Mouse (Mus musculus) forebrain, embryonic 11.5 days (tissue): ENCODE results near the gene Maml3. TPM values are rescaled to one million over a fixed set of nuclear protein-coding genes. Genes with fewer than 3 reads are reported as not detected.
A peak's percentile ranks its signal among the peaks of the same experiment; 100 is the strongest.

Source experiments
- ATAC-seq: fragments of 200-750 bp; cut with Nextera tagmentation; replicated peaks from 2 replicates; pipeline ENCODE4 v1.8.0; 2017; ENCODE audit warnings: moderate TSS enrichment; ENCODE audit not compliant: low FRiP score
- DNase-seq: peaks from one replicate; pipeline ENCODE4 v3.0.0-alpha.2; 2017; ENCODE audit warnings: low spot score
- H3K27ac ChIP-seq: fragments of 300-500 bp; sonication (generic); 2 replicates; pipeline ENCODE4 v1.5.1; 2014; ENCODE audit warnings: low read depth, low read length
- H3K27me3 ChIP-seq: fragments of 300-500 bp; sonication (generic); 2 replicates; pipeline ENCODE4 v1.6.1; 2014; ENCODE audit warnings: mild to moderate bottlenecking, low read length, mixed read lengths; ENCODE audit not compliant: control insufficient read depth, insufficient read depth
- H3K36me3 ChIP-seq: fragments of 300-500 bp; sonication (generic); 2 replicates; pipeline ENCODE4 v1.6.1; 2014; ENCODE audit warnings: mild to moderate bottlenecking, low read length, moderate library complexity, mixed read lengths; ENCODE audit not compliant: control insufficient read depth, insufficient read depth
- H3K4me1 ChIP-seq: fragments of 300-500 bp; sonication (generic); replicated peaks from 2 replicates; pipeline ENCODE4 v1.6.1; 2014; ENCODE audit warnings: low read length, mixed read lengths; ENCODE audit not compliant: control insufficient read depth, insufficient read depth
- H3K4me2 ChIP-seq: fragments of 300-500 bp; sonication (generic); 2 replicates; pipeline ENCODE4 v1.6.1; 2014; ENCODE audit warnings: low read depth, mild to moderate bottlenecking, low read length, moderate library complexity, mixed read lengths; ENCODE audit not compliant: severe bottlenecking
- H3K4me3 ChIP-seq: fragments of 300-500 bp; sonication (generic); 2 replicates; pipeline ENCODE4 v1.5.1; 2014; ENCODE audit warnings: low read depth, low read length
- H3K9ac ChIP-seq: fragments of 300-500 bp; sonication (generic); 2 replicates; pipeline ENCODE4 v1.6.1; 2014; ENCODE audit warnings: low read length
- H3K9me3 ChIP-seq: fragments of 300-500 bp; sonication (generic); 2 replicates; pipeline ENCODE4 v1.6.1; 2016; ENCODE audit warnings: low read length, mixed read lengths; ENCODE audit not compliant: control insufficient read depth
- WGBS: fragments of 180-500 bp; shearing (Covaris S2); extraction: QIAGEN DNeasy Blood & Tissue Kit; methylation state at CpG from one replicate; pipeline ENCODE4 v1.1.7; 2014; 5-methylcytosine and 5-hydroxymethylcytosine counted together
- polyA plus RNA-seq: library from polyadenylated mRNA; unstranded; fragments of >200 nt; fragmentation: Nextera tagmentation; extraction: Ambion mirVana; gene quantifications from 2 replicates; pipeline ENCODE4 v1.2.1, GENCODE M21; 2014

Gene Maml3
- polyA plus RNA-seq, 1 experiment from 2014 or later, result 7.5 TPM

GRCm38 (mm10) chr3:51972576-51972975 lies 132.3 kb downstream of the Maml3 start:
- H3K36me3 ChIP-seq, result no peaks in the 10 kb centered on the region
- 56% methylated on average over 6 of the region's 6 CpGs for WGBS
- no peak overlapping the region for H3K4me3 ChIP-seq
- H3K9ac ChIP-seq, result no peak overlapping the region
- no peaks in the 10 kb centered on the region for H3K27me3 ChIP-seq
- no peak overlapping the region for H3K4me2 ChIP-seq
- no peaks in the 10 kb centered on the region for H3K4me1 ChIP-seq
- no peak for DNase-seq
- no peak overlapping the region for H3K27ac ChIP-seq
- ATAC-seq, result no peak
- H3K9me3 ChIP-seq, result no peaks in the 10 kb centered on the region

DNA sequence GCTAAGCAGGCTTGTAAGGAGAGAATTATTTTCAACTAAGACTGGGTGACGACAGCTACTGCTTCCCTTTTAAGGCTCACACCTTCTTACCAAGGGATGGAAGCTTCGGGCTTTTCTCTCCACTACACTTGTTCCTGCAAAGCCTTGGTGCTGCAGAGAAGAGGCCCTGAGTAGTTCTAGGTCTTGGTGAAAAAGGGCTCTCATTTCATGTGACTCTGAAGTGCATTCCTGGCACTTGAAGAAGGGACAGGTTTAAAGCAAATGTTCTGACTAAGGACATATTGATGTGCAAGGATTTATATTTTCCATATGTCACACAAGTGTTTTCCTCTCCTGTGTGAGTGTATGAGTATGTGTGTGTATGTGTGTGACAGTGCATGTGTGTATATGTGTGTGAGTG lies 134.4 kb downstream of the Maml3 start:
- 84% methylated on average over 2 of the region's 2 CpGs for WGBS
- Histone ChIP-seq H3K4me1 (peaks cover 2% of the 10 kb centered on the region; the same call in 1 of the 2 replicates), H3K4me2 (no peak overlapping the region), H3K9me3 (no peaks in the 10 kb centered on the region), H3K27ac (no peak overlapping the region), H3K27me3 (no peaks in the 10 kb centered on the region), H3K36me3 (no peaks in the 10 kb centered on the region), H3K4me3 (no peak overlapping the region), H3K9ac (no peak overlapping the region)
- DNase-seq (no peak), ATAC-seq (no peak)

DNA sequence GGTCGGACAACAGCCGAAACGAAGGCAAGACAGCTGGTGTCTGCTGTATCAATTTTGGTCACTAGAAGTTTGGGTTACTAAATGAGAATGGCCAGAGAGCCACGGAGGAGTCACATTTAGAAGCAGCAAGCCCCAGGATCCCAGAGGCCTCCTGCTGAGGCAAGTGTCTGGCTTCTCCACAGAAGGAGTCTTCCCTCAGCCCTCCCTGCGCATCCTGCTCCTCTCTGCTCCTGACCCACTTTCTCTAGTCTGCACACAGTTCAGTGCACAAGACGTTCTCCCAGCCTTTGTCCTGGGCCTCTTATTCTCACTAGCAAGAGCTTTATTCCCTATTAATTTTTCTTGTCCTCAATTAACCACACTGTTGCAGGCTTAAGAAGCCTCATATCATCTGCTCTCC lies 135.4 kb downstream of the Maml3 start:
- no peak for ATAC-seq
- Histone ChIP-seq H3K27ac (no peak overlapping the region), H3K9me3 (no peaks in the 10 kb centered on the region), H3K4me1 (peaks cover 7% of the 10 kb centered on the region; the same call in 1 of the 2 replicates), H3K36me3 (no peaks in the 10 kb centered on the region), H3K4me3 (no peak overlapping the region), H3K9ac (no peak overlapping the region), H3K4me2 (no peak overlapping the region), H3K27me3 (no peaks in the 10 kb centered on the region)
- no peak for DNase-seq
- 65% methylated on average over 6 of the region's 6 CpGs for WGBS

DNA sequence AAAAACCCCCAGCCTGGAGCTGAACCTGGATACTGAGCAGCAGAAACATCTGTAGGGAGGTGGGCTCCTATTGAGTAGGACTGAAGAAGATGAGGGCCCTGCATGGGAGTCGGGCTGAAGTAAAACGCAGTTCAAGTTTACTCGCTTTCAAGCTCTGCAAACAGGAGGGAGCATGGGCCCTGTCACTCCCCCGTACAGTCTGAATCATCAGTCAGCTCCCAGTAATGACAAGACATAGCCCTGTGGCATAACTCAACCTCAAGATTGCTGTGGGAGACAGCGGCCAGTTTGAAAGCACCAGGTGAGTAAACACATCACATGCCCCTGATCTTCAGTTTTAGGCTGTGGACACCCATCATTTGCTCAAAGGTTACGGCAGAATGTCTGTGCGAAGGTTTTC lies 139.0 kb downstream of the Maml3 start:
- peaks cover 21% of the 10 kb centered on the region for H3K4me1 ChIP-seq
- no peak overlapping the region for H3K9ac ChIP-seq
- H3K9me3 ChIP-seq, result no peaks in the 10 kb centered on the region
- WGBS, result 72% methylated on average over 7 of the region's 7 CpGs
- no peak for ATAC-seq
- no peak for DNase-seq
- H3K27me3 ChIP-seq, result no peaks in the 10 kb centered on the region
- H3K4me3 ChIP-seq, result no peak overlapping the region
- no peak overlapping the region for H3K27ac ChIP-seq
- H3K36me3 ChIP-seq, result no peaks in the 10 kb centered on the region
- no peak overlapping the region for H3K4me2 ChIP-seq

GRCm38 (mm10) chr3:51965436-51965835 lies 139.4 kb downstream of the Maml3 start:
- 40% methylated on average over 2 of the region's 2 CpGs for WGBS
- H3K4me2 ChIP-seq, result no peak overlapping the region
- H3K9me3 ChIP-seq, result no peaks in the 10 kb centered on the region
- no peaks in the 10 kb centered on the region for H3K27me3 ChIP-seq
- no peak for DNase-seq
- no peaks in the 10 kb centered on the region for H3K36me3 ChIP-seq
- H3K27ac ChIP-seq, result no peak overlapping the region
- no peak overlapping the region for H3K4me3 ChIP-seq
- H3K4me1 ChIP-seq, result peaks cover 21% of the 10 kb centered on the region
- ATAC-seq, result no peak
- no peak overlapping the region for H3K9ac ChIP-seq

DNA sequence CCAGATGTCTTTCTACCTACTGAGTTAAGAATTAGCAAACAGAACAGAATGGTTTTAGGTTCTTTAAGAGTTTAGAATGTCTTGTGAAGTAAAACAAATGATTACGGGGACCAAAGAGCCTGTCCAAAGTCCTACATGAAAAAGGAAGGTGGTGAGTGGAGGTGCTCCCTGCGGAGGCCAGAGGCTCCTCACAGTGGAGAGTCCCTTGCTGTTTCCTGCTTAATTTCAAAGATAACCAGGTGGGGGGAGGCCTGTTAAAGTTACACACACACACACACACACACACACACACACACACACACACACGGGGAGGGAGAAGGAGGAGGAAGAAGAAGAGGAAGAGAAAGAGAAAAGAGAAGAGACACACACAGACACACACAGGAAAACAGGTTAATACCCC lies 139.9 kb downstream of the Maml3 start:
- no peak overlapping the region for H3K4me3 ChIP-seq

GRCm38 (mm10) chr3:51963891-51964593 lies 140.8 kb downstream of the Maml3 start:
- DNase-seq, result no peak

More for the DNA sequence above, 139.9 kb downstream of the Maml3 start:
- Histone ChIP-seq H3K9me3 (no peaks in the 10 kb centered on the region), H3K9ac (no peak overlapping the region), H3K36me3 (no peaks in the 10 kb centered on the region), H3K4me2 (no peak overlapping the region), H3K27ac (no peak overlapping the region), H3K4me1 (peaks cover 21% of the 10 kb centered on the region), H3K27me3 (no peaks in the 10 kb centered on the region)
- ATAC-seq (no peak), DNase-seq (no peak)
- 26% methylated on average over 3 of the region's 3 CpGs for WGBS

GRCm38 (mm10) chr3:51963151-51963791 lies 141.6 kb downstream of the Maml3 start:
- H3K27ac ChIP-seq, result peak overlapping the region; percentile 57; the same call in 1 of the 2 replicates
- 72% methylated on average over 9 of the region's 9 CpGs for WGBS
- H3K9ac ChIP-seq, result no peak overlapping the region
- no peaks in the 10 kb centered on the region for H3K9me3 ChIP-seq
- peaks cover 21% of the 10 kb centered on the region for H3K4me1 ChIP-seq
- no peak overlapping the region for H3K4me3 ChIP-seq
- no peaks in the 10 kb centered on the region for H3K36me3 ChIP-seq
- no peak overlapping the region for H3K4me2 ChIP-seq
- ATAC-seq, result no peak
- DNase-seq, result no peak
- no peaks in the 10 kb centered on the region for H3K27me3 ChIP-seq

More at GRCm38 (mm10) chr3:51963891-51964593, 140.8 kb downstream of the Maml3 start:
- Histone ChIP-seq H3K27ac (peak overlapping the region; percentile 57), H3K9ac (peak overlapping the region; percentile 27), H3K9me3 (no peaks in the 10 kb centered on the region), H3K4me1 (peaks cover 21% of the 10 kb centered on the region), H3K27me3 (no peaks in the 10 kb centered on the region), H3K4me3 (no peak overlapping the region), H3K4me2 (0 out of 2 replicates have a peak overlapping the region, but pooled peaks have one; percentile 8), H3K36me3 (no peaks in the 10 kb centered on the region)
- WGBS, result 7% methylated on average over 4 of the region's 4 CpGs
- peak; percentile 69 for ATAC-seq
